Mouse (Mus musculus) megakaryocyte progenitor cell, adult 5-6 weeks (primary cell): ENCODE results near the gene Aff2. TPM values are rescaled to one million over a fixed set of nuclear protein-coding genes. Genes with fewer than 3 reads are reported as not detected.

Source experiments
- ATAC-seq: replicated peaks from 2 replicates; pipeline ENCODE4 v1.8.0; 2016; ENCODE audit warnings: mild to moderate bottlenecking, moderate TSS enrichment, inconsistent platforms; ENCODE audit not compliant: poor library complexity
- total RNA-seq, 2 experiments: library from RNA; stranded (forward) in 1 of 2; stranded (reverse) in 1 of 2; fragments of 157-497, 149-512 nt in 1 of 2; fragments of 200-1000 nt in 1 of 2; gene quantifications; 2 replicates each; pipeline versions ENCODE4 v1.2.3 to v1.2.4; 2015 to 2017

Aff2 gene
- total RNA-seq, 2 experiments from 2014 or later: 0.96 to 7.6 TPM

DNA sequence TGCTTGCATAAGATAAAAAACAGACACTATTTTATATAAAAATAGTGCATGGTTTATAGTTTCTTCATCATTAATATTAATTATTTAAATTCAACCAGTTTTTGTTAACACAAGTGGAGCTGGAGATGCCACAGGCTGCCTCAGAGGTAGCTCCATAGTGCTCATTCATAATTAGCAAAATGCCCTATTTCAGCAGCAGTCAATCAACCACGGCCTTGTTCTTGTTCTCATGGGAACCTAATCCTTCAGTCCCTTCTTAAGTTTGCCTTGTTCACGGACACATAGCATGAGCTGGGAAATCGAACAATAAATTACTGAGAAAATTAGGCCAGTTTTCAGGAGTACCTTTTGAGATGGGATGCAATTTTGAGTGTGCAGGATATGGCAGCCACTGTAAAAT lies 378.9 kb downstream of the Aff2 start:
- no peak for ATAC-seq

DNA sequence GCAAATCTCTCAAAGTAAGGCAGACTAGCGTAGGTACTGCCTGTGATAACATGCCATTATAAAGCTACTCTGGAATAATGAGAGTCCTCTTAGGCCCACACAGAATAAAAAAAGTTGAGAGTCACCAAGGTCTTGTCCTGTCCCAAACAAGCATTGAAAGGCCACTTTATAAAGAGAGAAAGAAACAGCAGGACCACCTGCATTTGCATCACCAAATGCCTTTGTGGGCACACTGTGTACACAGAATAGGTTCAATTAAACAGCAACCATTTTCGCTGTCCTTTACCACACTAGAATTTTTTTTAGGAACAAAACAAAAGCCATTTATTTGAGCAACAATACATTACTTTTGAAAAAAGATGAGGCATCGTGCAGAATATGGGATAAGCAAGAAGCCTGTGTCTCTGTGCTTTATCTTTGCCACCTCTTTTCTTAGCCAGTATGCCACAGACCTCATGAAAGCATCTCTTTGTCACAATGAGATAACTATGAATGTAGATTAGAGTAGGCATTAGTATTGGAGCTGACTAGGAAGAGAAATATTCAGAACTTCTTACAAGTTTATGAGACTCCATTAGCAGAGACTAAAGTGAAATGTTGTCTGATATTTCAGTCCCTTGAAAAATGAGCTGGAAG lies 385.0 kb downstream of the Aff2 start:
- ATAC-seq: no peak

DNA sequence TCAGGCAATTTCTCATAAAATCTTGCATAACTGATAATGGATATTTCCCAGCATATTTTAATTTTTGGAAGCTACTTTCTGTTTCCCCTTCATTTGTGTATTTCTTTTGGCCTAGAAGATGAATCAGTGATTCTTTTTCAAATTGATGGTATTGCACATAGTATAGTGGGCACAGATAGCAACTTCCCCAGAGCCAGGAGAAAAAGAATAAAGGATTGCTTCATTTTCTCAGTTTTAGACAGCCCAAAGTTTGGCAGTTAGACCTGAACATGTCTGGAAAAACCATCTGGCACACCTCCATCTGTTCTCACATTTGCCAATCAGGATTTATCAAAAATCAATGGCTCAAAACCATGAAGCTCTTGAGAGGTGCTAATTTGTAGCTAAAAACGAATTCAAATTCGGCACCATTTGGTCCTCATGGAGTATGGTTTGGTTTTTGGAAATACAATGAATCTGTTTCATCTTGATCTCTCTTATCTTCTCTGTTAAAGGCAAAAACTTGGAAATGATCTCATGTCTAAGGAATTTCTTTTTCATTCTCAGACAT lies 441.9 kb downstream of the Aff2 start:
- ATAC-seq: no peak

GRCm38 (mm10) chrX:69802481-69802880 lies 442.4 kb downstream of the Aff2 start:
- ATAC-seq: no peak

DNA sequence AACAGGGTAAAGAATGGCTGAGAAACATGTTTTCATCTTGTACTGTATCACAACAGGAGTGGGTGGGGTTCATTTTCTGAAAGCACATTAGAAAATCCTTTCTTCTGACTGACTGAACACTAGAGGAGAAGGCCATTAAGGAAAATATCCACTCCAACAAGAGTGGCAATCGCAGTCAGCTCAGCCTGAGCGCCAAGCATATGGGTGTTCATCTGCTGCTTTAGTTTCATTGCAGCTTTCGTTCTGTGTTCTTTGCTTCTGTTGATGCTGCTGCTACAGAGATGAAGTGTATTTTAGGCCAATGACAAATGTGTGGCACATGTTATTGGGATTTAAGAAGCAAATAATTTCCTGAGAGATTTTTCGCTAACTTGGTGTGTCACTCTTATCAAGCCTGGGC lies 451.7 kb downstream of the Aff2 start:
- no peak for ATAC-seq

- no peak for ATAC-seq
Measured at GRCm38 (mm10) chrX:69815054-69815453, 455.0 kb downstream of the Aff2 start.

- no peak for ATAC-seq
Measured at GRCm38 (mm10) chrX:69817679-69818078, 457.6 kb downstream of the Aff2 start.

DNA sequence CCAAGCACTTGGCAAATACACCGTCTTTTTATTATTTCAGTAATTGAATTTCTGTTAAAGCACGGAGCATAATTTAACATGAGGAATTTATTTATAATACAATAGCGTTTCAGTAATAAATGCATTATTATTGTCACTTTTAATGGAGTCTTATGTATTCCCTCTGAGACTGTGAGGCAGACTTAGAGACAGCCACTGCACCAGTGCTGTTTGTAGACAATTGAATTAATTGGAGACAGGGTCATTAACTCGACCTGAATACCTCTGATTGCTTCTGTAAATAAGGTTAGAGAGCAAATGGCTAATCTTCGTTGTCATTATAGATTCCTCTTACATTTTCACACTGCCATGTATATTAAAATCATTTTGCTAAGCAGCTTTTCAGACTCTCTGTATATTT lies 458.1 kb downstream of the Aff2 start:
- no peak for ATAC-seq

DNA sequence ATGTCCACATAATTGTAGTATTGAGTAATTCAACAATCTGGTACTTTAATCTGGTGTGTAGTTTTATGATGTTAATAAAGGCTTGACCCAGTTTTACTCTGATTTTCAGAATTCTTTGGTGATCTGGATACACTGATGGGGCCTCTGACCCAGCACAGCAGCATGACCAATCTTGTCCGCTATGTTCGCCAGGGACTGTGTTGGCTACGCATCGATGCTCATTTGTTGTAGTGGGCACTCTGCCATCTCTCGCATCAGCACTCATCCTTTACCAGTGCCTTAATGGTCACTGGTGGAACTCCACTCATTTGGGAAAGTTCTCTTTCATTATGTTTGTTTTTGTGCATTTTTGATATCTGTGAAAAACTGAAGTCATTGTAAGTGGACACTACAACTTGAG lies 507.5 kb downstream of the Aff2 start:
- no peak for ATAC-seq

DNA sequence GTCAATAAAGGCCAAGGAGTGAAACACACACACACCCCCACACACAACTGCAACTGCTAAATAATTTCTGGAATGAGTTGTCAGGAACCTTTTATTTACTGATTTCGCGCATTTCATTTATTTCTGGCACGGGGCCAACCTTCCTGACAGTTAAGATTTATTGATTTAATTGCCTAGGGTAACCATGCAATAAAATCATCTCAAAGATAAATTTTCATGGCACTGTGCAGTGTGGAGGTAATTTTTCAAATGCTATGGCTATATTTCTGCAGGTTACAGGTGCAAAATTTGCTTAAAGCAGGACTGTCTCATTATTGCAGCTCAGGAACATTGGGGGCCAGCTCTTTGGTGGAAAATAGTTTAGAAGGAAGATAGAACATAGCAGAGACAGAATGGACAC lies 531.6 kb downstream of the Aff2 start:
- no peak for ATAC-seq
